Mouse (Mus musculus): ENCODE data around the gene Cdc34b.
A peak's percentile ranks its signal among the peaks of the same experiment; 100 is the strongest.
"Not testable (repeated sequence)": the region's sequence is repeated elsewhere in the genome, so short reads cannot be mapped to it uniquely, and the experiment has no call there.

The Cdc34b gene

DNA sequence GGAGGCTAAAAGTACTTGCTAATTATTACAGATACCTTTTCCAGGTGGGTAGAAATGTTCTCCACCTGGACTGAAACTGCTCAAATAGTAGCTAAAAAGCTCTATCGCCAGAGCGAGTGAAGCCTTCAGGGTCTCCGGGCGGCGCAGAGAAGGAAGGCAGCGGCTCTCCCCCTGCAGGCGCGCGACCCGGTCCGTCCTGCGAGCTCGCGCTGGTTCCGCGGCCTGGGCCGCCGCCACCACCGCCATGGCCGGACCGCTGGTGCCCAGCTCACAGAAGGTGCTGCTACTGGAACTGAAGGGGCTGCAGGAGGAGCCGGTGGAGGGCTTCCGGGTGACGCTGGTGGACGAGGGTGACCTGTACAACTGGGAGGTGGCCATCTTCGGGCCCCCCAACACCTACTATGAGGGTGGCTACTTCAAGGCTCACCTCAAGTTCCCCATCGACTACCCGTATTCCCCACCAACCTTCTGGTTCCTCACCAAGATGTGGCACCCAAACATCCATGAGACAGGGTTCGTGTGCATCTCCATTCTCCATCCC is at the start of gene Cdc34b:
Gene Cdc34b (plus strand): TSS at position 51 of the 541 bp plus-strand sequence.
- no peak for DNase-seq (ENCODE audit: low spot score)

DNA sequence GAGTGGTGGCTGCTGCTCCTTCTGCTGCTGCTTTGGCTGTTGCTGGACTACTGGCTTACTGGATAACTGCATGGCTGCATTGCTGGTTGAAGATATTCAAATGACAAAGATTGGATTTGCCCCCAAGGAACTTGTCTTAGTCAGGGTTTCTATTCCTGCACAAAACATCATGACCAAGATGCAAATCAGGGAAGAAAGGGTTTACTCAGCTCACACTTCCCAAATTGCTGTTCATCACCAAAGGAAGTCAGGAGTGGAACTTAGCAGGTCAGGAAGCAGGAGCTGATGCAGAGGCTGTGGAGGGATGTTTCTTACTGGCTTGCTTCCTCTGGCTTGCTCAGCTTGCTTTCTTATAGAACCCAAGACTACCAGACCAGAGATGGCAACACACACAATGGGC is 49.1 kb upstream of the Cdc34b start:
- DNase-seq (ENCODE audit: low spot score), result not testable (repeated sequence)

DNA sequence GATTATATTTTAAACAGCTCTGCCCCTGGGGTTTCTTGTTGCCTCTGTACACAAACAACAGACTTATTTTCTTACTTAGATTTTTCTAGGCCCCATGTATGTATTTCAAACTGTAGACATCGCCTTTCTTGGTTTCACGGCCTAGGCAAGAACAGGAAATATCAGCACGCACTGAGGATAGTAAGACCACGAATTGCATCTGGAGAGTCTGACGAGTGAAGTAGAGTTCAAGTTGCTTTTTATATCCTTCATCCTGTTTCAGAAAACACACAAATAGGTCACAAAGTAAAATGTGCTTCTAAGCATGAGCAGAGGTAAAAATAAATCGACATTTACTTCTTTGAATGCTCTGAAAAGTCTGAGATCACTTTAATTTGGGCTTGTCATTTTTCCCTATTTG is 46.1 kb upstream of the Cdc34b start:
- DNase-seq (ENCODE audit: low spot score), result no peak

DNA sequence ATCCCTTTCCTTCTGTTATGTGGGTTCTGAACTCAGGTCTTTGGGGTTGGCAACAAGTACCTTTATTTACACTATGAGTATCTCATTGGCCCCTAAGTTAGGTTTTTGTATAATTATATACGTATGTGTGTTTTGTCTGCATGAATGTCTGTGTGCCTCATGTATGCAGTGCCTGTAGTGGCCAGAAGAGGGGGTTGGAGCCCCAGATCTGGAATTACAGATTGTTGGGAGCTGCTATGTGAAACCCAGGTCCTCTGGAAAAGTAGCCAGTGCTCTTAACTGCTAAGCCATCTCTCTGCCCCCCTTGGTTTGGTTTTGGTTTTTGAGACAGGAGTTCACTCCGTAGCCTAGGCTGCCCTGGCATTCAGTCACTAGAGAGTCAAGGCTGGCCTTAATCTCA is 44.4 kb upstream of the Cdc34b start:
- DNase-seq (ENCODE audit: low spot score), result no peak

DNA sequence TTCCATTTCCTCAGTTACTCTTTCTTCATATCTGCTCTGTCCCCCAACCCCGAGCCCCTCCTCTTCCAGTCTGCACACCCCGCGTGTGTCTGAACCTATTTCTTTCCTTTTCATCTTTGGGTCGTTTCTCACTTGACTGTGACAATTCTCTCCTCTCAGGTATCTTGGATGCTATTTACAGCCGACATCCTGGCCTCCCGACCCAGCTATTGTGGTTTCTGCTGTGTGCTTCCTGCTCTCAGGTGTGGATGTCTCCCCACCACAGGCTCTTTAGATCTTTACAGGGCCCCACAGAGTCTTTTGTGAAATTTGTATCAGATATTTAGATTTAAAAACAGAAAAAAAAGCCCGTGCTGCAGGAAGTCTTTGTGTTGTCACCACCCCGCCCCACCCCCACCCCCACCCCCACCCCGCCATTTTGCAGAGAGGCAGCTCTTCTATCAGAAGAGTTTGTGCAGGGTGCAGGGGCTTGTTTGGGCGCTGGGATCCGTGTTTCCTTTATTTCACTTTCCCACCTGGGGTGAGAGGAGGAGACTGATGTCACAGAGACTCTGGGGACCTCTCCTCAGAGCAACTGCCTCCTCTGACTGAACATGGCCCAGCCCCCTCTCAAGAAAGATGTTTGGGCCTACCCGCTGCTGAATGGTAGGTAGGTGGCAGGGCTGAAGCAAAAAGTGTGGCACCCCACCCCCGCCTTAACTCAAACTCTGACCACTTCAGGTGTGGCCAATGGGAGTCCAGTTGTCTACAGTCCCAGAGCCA is 43.7 kb upstream of the Cdc34b start:
- DNase-seq (ENCODE audit: low spot score), result no peak

DNA sequence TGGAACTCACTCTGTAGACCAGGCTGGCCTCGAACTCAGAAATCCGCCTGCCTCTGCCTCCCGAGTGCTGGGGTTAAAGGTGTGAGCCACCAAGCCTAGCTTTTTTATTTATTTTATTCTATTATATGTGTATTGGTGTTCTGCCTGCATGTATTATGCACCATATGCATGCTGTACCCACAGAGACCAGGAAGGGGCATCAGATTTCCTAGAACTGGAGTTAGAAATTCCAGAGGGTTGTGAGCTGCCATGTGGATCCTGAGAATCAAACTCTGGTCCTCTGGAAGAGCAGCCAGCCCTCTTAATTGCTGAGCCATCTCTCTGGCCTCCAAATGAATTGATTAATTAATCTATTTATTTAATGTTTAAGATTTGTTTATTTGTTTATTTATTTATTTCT is 42.2 kb upstream of the Cdc34b start:
- no peak for DNase-seq (ENCODE audit: low spot score)

DNA sequence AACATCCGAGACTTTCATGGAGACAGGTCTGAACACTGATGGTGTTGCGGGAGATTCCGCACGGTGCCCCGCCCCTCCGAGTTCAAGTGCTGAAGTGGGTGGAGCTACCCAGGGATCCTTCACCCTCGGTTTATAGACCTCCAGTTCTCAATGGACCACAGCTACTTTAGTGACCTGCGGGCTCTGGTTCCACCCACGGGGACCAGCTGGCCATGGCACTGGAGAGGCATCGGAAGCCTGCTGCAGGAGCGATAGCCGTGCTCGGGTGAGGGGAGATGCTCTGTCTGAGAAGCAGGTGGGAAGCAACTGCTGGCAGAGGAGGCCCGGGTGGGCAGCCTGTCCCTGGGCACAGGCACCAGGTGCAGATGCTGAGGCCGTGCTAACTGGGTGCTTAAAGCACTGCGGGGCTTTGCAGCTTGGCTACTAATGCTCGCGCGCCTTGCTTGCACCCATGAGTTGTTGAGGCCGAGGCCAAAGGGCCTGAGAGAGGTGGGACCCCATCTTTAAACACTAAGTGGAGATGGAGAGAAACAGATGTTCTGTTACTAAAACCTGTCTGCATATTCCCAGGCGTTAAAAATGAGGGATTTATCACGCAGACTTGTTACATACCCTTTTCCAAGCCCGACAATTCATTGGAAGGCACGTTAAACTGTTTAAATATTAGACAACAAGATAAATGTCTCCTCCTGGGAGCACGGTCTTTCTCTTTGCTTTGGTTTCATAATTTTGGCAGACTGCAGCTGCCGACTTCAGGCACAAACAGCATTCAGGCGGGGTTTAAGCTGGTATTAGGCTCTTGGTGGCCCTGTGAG is 40.0 kb upstream of the Cdc34b start:
- DNase-seq (ENCODE audit: low spot score), result no peak

DNA sequence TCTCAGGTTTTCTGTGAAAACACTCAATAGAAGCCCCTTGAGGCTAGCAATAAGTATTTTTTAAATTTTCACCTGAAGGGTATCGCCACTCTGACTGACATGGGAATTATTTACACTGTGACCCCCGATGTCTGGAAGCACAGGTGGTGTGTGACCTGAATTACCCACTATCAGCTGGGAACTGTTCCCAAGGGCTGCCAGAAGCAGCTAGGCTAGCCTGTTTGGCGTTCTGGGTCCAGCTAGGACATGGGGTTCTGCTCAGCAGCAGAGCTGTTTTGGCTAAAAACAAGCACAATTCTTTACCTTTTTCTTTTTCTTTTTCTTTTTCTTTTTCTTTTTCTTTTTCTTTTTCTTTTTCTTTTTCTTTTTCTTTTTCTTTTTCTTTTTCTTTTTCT is 39.4 kb upstream of the Cdc34b start:
- DNase-seq (ENCODE audit: low spot score), result no peak

DNA sequence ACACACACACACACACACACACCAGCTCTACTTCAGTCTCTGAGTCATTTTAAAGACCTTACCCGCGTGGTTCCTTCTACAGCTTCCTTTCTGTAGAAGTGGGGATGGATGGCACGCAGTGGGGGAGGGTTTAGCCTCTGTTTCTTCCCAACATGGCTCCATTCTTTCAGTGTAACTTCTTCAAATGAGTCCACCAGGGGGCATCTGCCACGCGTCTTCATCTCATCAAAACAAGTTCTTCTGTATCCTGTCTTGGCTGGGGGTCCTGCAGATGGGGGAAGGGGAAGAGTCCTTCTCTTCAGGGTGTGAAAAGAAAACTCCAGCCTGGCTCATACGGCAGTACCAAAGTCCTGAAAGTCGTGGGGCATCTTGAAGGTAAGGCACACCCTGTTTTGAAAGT is 37.6 kb upstream of the Cdc34b start:
- no peak for DNase-seq (ENCODE audit: low spot score)

DNA sequence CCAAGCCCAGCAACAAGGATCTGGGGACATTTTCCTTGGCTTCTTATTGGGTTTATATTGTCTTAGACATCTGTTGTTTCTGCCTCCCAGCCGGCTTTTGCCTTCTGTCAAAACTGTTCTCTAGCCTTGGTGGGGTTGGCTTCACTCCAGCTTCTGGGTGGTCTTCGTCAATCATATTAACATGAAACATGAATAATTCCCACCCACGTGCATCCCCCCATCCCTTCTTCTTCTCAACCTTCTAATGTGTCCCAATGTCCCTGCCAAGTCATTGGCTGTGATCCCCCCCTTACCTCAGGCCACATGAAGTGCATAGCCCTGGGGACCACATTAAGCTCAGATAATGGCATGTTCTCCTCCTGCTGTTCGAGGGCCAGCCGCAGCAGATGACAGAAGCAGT is 37.1 kb upstream of the Cdc34b start, which contains the start of gene Gm11541:
Gene Gm11541 (minus strand): TSS at position 28 of the 400 bp plus-strand sequence.
- DNase-seq (ENCODE audit: low spot score), result no peak

DNA sequence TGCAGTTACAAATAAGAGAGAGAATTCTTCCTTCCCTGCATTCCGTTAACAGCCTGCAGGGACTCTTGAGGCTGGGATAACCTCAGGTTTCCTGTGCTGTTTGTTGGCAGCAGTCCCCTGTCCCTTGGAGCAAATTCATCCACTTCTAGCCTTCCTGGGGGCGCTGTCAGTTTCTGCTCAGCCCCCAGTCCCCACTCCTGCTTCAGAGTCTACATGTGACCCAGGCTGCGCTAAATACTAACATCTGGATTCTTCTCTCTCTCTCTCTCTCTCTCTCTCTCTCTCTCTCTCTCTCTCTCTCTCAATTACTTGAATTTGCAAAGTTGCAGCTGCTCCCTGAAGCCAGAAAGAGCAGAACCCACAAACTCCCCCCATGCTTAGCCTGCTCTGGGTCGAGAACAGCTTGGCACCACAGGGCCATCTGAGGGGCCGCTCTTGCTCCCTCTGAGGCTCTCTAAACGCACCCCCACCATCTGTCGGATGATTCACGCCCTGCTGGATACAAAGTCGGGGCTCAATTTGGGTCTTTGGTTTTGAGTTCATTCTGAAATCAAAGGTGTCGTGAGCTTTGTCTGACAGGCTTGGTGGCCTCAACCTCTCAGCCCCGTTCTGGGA is 28.2 kb upstream of the Cdc34b start:
- no peak for DNase-seq (ENCODE audit: low spot score)

DNA sequence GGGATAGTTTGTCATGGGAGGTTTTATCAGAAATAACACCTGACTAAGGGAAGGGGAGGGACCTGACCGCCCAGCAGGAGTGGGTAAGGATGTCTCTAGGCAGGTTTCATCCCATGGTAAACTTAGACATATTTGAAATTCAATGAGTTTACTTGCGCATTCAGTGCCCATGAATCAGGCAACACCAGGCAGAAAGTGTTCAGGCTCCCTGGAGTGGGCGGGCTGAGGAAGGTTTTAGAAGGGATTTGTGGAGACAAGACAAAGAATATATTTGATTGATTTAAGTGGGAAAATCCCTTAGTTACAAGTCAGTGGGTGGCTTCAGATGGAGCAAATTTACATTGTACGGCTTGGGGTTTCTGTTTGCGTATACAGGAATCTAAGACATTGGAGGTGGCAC is 26.0 kb upstream of the Cdc34b start:
- no peak for DNase-seq (ENCODE audit: low spot score)

DNA sequence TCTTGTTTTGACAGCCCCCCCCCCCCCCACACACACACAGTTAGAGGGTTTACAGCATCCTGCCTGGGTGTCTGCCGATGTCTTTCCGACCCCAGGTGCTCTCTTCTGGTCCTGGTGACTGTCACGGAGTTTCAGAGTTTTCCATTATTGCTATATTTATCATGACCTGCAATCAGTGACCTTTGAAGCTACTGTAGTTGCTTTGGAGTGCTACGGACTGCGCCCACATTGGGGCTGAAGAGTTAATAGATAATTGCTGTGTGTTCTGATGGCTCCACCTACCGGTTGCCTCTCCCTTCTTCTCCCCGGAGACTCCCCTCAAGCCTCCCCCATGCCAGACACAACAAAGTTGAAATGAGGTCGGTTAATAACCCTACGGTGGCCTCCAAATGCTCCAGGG is 24.8 kb upstream of the Cdc34b start:
- no peak for DNase-seq (ENCODE audit: low spot score)

DNA sequence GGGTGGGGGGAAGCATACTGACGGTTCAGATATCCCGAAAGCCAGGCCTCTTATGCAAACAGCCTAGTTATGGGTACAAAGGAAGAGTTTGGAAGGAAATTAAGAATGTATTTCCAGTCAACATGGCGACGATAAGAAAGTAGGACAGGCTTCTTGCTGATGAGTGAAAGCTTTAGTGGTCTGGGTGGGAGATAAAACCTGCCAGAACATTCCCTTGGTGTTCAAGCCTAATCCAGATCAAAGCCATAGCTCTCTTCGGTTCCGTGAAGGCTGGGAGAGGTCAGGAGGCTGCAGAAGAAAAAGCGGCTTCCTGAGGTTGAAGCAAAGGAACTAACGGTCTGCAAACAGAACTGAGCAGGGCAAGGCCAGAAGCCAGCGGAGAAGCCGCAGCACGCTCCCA is 24.3 kb upstream of the Cdc34b start:
- no peak for DNase-seq (ENCODE audit: low spot score)

DNA sequence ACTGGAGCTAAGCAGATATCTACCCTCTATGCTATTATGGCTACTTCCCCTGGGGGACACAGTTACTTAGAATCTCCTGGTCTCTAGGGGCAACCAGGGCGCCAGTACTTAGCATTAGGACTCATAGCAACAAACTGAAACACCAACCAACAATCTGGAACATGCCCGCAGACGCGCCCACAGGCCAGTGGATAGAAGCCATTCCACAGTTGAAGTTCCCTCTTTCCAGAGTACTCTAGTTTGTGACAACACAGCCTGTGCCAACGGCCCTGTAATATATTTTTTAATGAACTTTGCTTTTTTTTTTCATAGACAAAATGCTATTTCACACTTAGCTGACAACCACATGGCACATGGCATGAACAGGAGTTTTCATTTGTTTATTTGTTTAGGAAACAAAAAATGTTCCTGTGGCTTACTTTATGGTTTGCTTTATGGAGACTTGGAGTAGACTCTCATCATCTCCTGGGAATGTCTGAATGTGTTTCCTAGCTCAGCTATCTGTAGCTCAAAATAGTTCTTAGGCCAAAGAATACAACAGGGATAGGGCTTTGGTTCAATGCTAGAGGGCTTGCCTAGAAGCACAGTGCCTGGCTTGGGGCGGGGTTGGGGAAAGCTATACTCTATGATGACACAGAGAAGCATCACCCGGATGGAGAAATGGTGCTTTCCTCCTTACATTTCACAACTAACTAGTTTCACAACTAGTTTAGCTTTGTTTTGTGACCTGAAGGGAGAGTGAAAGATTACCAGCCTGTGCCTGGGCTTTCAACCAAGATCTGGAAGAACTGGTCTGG is 23.3 kb upstream of the Cdc34b start:
- DNase-seq (ENCODE audit: low spot score), result no peak

DNA sequence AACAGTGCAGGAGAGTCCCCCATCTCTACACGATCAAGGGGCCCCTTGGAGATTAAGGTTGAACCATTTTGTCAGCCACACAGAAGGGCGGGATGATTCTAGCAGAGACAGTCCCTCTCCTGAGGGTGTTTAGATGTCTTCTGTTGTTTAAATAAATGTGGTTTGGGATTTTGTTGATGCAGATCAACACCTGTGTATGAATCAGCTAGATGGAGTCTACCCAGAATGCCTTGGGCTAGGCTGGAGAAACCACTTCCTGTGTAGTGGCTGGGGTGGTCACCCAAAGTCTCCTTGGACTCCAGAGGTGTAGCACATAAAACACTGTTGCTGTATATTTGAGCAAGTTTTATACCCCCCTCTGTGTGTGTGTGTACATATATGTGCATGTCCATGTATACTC is 22.4 kb upstream of the Cdc34b start:
- DNase-seq (ENCODE audit: low spot score), result no peak

DNA sequence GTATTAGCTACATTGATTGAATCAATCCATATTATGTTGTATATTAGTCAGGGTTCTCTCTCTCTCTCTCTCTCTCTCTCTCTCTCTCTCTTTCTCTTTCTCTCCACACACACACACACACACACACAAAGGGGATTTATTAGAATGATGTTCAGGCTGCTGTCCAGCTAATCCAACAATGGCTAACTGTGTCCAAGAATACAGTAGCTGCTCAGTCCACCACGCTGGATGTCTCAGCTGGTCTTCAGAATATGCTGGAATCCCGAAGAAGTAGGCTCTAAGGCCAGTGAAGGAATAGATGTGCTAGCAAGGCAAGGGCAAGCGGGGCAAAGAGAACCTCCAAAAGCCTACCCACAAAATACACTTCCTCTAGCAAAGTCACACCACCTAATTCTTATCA is 14.3 kb upstream of the Cdc34b start:
- DNase-seq (ENCODE audit: low spot score), result peak; percentile 10

DNA sequence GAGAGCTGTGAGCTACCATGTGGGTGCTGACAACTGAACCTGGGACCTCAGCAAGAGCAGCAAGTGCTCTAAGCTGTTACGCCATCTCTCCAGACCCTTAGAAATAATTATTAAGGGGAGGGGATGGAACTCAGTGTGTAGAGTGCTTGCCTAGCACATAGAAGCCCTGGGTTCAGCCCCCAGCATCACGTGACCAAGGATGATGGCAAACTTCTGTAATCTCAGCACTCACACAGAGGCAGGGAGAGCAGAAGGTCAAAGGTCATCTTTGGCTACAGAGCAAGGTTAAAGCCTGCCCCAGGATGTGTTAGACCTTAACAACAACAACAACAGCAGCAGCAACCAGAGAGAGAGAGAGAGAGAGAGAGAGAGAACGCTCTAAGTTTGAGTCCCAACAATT is 13.0 kb upstream of the Cdc34b start:
- DNase-seq (ENCODE audit: low spot score), result no peak

DNA sequence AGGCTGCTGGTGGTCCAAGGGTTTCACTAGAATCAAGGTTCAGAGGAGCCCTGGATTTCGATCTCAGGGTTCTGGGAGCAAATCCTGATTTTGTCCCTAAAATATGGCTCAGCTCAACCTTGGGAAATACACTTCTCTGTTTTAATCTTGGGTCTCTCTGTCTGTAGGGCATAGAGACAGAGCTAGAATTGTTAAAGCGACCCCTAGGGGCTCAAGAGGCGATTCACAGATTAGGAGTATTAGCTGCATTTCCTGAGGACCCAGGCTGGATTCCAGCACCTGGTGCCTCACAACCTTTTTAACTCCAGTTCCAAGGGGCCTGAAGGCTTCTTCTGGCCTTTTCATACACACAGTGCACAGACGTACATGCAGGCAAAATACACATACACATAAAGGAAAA is 12.0 kb upstream of the Cdc34b start:
- DNase-seq (ENCODE audit: low spot score), result no peak

DNA sequence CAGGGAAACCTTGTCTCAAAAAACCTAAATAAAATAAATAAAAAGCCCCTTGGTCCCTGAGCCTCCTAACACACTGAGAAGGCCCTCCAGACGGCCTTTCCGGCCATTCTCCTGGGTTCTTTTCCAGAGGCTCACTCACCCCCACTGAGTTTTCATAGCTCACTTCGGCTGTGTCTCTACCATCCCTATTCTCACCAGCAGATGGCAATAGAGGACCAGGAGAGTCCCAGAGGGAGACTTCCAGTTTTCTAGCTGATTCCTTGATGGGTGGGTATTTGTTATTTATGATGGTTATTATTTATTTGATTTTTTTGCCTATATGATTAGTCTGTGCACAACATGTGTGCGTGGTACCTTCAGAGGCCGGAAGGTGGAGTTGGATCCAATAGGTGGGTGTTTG is 11.3 kb upstream of the Cdc34b start:
- DNase-seq (ENCODE audit: low spot score), result peak; percentile 29

DNA sequence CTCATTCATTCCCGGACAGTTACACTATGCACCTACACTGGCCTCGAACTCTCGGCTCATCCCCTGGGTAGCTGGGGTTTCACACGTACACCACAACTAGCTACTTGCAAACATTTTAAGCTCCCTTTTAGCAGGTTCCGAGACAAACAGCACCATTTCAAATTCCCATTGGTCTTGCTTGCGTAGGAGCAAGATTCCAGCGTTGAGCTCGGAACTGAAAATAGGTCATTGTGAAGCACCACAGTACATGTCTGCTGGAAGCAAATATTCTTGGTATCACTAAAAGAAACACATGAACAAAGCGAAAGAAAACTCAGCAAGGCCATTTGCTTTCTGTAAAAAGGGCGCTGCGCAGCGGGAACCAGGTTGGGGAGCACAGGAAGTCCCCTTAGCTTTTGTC is 10.4 kb upstream of the Cdc34b start:
- no peak for DNase-seq (ENCODE audit: low spot score)

DNA sequence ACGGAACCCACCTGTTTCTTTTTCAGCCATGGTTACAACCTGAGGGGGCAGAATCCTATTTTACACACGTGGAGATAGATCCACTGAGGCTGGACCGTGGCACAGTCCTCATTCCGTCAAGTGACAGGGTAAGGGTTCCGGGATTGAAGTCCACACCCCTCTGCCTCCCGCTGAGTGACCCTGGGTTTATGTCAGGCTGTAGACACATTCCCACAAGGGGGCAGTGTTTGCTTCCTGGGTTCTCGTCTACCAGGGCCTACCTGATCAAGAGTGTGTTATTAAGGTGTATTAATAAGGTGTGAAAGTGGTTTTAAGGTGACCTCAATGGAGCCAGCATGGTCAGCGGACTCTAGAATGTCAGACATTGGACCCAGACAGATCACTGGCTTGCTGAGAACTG is 8.8 kb upstream of the Cdc34b start:
- DNase-seq (ENCODE audit: low spot score), result no peak

Data from left cerebral cortex, adult 11 months (tissue).